Mouse (Mus musculus): ENCODE measurements around the gene Insig2. TPM values are rescaled to one million over a fixed set of nuclear protein-coding genes. Genes with fewer than 3 reads are reported as not detected.

Insig2 gene
- polyA plus RNA-seq, 1 experiment from 2014 or later = 21.1 TPM

GRCm38 (mm10) chr1:121313181-121313580 is 19.2 kb downstream of the Insig2 start:
- WGBS = 86% methylated on average over 1 of the region's 1 CpGs
- H3K27ac ChIP-seq (replicated peaks) = no peak overlapping the region
- H3K36me3 ChIP-seq = peaks cover 29% of the 10 kb centered on the region
- H3K9me3 ChIP-seq (replicated peaks) = no peaks in the 10 kb centered on the region
- DNase-seq (ENCODE audit: low spot score) = no peak
- H3K4me1 ChIP-seq = peaks cover 10% of the 10 kb centered on the region; the same call in 1 of the 2 replicates
- no peak overlapping the region for H3K4me3 ChIP-seq
- H3K27me3 ChIP-seq (ENCODE audit: low read depth, poor library complexity, severe bottlenecking) = no peaks in the 10 kb centered on the region

- Histone ChIP-seq H3K36me3 (peaks cover 29% of the 10 kb centered on the region), H3K27me3 (ENCODE audit: low read depth, poor library complexity, severe bottlenecking) (no peaks in the 10 kb centered on the region), H3K4me3 (no peak overlapping the region), H3K9me3 (replicated peaks) (no peaks in the 10 kb centered on the region), H3K4me1 (peaks cover 10% of the 10 kb centered on the region; the same call in 1 of the 2 replicates), H3K27ac (replicated peaks) (no peak overlapping the region)
- DNase-seq (ENCODE audit: low spot score) = no peak
- 92% methylated on average over 4 of the region's 4 CpGs for WGBS
Measured at GRCm38 (mm10) chr1:121312326-121312725, 20.1 kb downstream of the Insig2 start.

- 0 out of 2 replicates have a peak, but pooled peaks cover 5% of the 10 kb centered on the region for H3K36me3 ChIP-seq
- DNase-seq (ENCODE audit: low spot score) = no peak
- H3K27me3 ChIP-seq (ENCODE audit: low read depth, poor library complexity, severe bottlenecking) = no peaks in the 10 kb centered on the region
- H3K4me3 ChIP-seq = no peak overlapping the region
- WGBS = 88% methylated on average over 5 of the region's 5 CpGs
- H3K27ac ChIP-seq (replicated peaks) = no peak overlapping the region
- H3K9me3 ChIP-seq (replicated peaks) = no peaks in the 10 kb centered on the region
- H3K4me1 ChIP-seq = no peaks in the 10 kb centered on the region
Measured at GRCm38 (mm10) chr1:121296717-121297255, 35.6 kb downstream of the Insig2 start.

- Histone ChIP-seq H3K36me3 (no peaks in the 10 kb centered on the region), H3K27ac (replicated peaks) (no peak overlapping the region)
- 65% methylated on average over 3 of the region's 3 CpGs for WGBS
Measured at GRCm38 (mm10) chr1:121293571-121293970, 38.8 kb downstream of the Insig2 start.

GRCm38 (mm10) chr1:121290841-121291240 is 41.5 kb downstream of the Insig2 start:
- H3K27me3 ChIP-seq (ENCODE audit: low read depth, poor library complexity, severe bottlenecking) = no peaks in the 10 kb centered on the region
- H3K4me1 ChIP-seq = no peaks in the 10 kb centered on the region
- no peak overlapping the region for H3K27ac ChIP-seq (replicated peaks)
- no peaks in the 10 kb centered on the region for H3K36me3 ChIP-seq
- no peak overlapping the region for H3K4me3 ChIP-seq
- no peaks in the 10 kb centered on the region for H3K9me3 ChIP-seq (replicated peaks)
- WGBS = 84% methylated on average over 10 of the region's 10 CpGs
- DNase-seq (ENCODE audit: low spot score) = no peak

More at GRCm38 (mm10) chr1:121293571-121293970, 38.8 kb downstream of the Insig2 start:
- Histone ChIP-seq H3K4me3 (no peak overlapping the region), H3K27me3 (ENCODE audit: low read depth, poor library complexity, severe bottlenecking) (no peaks in the 10 kb centered on the region), H3K4me1 (no peaks in the 10 kb centered on the region), H3K9me3 (replicated peaks) (no peaks in the 10 kb centered on the region)
- DNase-seq (ENCODE audit: low spot score) = no peak

- H3K4me1 ChIP-seq = no peaks in the 10 kb centered on the region
- no peak for DNase-seq (ENCODE audit: low spot score)
- no peak overlapping the region for H3K4me3 ChIP-seq
- 83% methylated on average over 5 of the region's 5 CpGs for WGBS
- H3K36me3 ChIP-seq = no peaks in the 10 kb centered on the region
- H3K9me3 ChIP-seq (replicated peaks) = no peaks in the 10 kb centered on the region
- H3K27ac ChIP-seq (replicated peaks) = no peak overlapping the region
- H3K27me3 ChIP-seq (ENCODE audit: low read depth, poor library complexity, severe bottlenecking) = no peaks in the 10 kb centered on the region
Measured at GRCm38 (mm10) chr1:121290340-121290739, 42.0 kb downstream of the Insig2 start.

GRCm38 (mm10) chr1:121284197-121284596 is 48.2 kb downstream of the Insig2 start:
- 92% methylated on average over 2 of the region's 2 CpGs for WGBS
- DNase-seq (ENCODE audit: low spot score) = no peak

GRCm38 (mm10) chr1:121280501-121280900 is 51.9 kb downstream of the Insig2 start:
- WGBS = 93% methylated on average over 1 of the region's 1 CpGs
- Histone ChIP-seq H3K36me3 (no peaks in the 10 kb centered on the region), H3K9me3 (replicated peaks) (no peaks in the 10 kb centered on the region), H3K4me1 (no peaks in the 10 kb centered on the region), H3K4me3 (no peak overlapping the region), H3K27me3 (ENCODE audit: low read depth, poor library complexity, severe bottlenecking) (no peaks in the 10 kb centered on the region), H3K27ac (replicated peaks) (no peak overlapping the region)
- DNase-seq (ENCODE audit: low spot score) = no peak

More at GRCm38 (mm10) chr1:121284197-121284596, 48.2 kb downstream of the Insig2 start:
- Histone ChIP-seq H3K27ac (replicated peaks) (no peak overlapping the region), H3K36me3 (no peaks in the 10 kb centered on the region), H3K4me3 (no peak overlapping the region), H3K27me3 (ENCODE audit: low read depth, poor library complexity, severe bottlenecking) (no peaks in the 10 kb centered on the region), H3K9me3 (replicated peaks) (no peaks in the 10 kb centered on the region), H3K4me1 (no peaks in the 10 kb centered on the region)

- Histone ChIP-seq H3K27ac (replicated peaks) (no peak overlapping the region), H3K36me3 (no peaks in the 10 kb centered on the region), H3K4me1 (no peaks in the 10 kb centered on the region), H3K9me3 (replicated peaks) (no peaks in the 10 kb centered on the region), H3K27me3 (ENCODE audit: low read depth, poor library complexity, severe bottlenecking) (no peaks in the 10 kb centered on the region), H3K4me3 (no peak overlapping the region)
- 87% methylated on average over 3 of the region's 3 CpGs for WGBS
- DNase-seq (ENCODE audit: low spot score) = no peak
Measured at GRCm38 (mm10) chr1:121278370-121278769, 54.0 kb downstream of the Insig2 start.

GRCm38 (mm10) chr1:121277466-121277865 is 54.9 kb downstream of the Insig2 start:
- no peak overlapping the region for H3K4me3 ChIP-seq
- no peak overlapping the region for H3K27ac ChIP-seq (replicated peaks)
- no peak for DNase-seq (ENCODE audit: low spot score)
- H3K36me3 ChIP-seq = no peaks in the 10 kb centered on the region
- no peaks in the 10 kb centered on the region for H3K27me3 ChIP-seq (ENCODE audit: low read depth, poor library complexity, severe bottlenecking)
- WGBS = 89% methylated on average over 4 of the region's 4 CpGs
- no peaks in the 10 kb centered on the region for H3K9me3 ChIP-seq (replicated peaks)
- no peaks in the 10 kb centered on the region for H3K4me1 ChIP-seq

- DNase-seq (ENCODE audit: low spot score) = no peak
- Histone ChIP-seq H3K4me3 (no peak overlapping the region), H3K9me3 (replicated peaks) (no peaks in the 10 kb centered on the region), H3K36me3 (no peaks in the 10 kb centered on the region), H3K27ac (replicated peaks) (no peak overlapping the region), H3K4me1 (no peaks in the 10 kb centered on the region), H3K27me3 (ENCODE audit: low read depth, poor library complexity, severe bottlenecking) (no peaks in the 10 kb centered on the region)
- WGBS = 74% methylated on average over 3 of the region's 3 CpGs
Measured at GRCm38 (mm10) chr1:121275961-121276506, 56.4 kb downstream of the Insig2 start.

GRCm38 (mm10) chr1:121260171-121260741 is 72.1 kb downstream of the Insig2 start:
- no peak for DNase-seq (ENCODE audit: low spot score)
- no peak overlapping the region for H3K4me3 ChIP-seq
- no peaks in the 10 kb centered on the region for H3K9me3 ChIP-seq (replicated peaks)
- WGBS = 67% methylated on average over 9 of the region's 9 CpGs
- H3K36me3 ChIP-seq = no peaks in the 10 kb centered on the region
- H3K4me1 ChIP-seq = no peaks in the 10 kb centered on the region
- no peak overlapping the region for H3K27ac ChIP-seq (replicated peaks)
- H3K27me3 ChIP-seq (ENCODE audit: low read depth, poor library complexity, severe bottlenecking) = no peaks in the 10 kb centered on the region
